Mouse (Mus musculus): Measurements from ENCODE around the gene Gm11237.
A peak's percentile ranks its signal among the peaks of the same experiment; 100 is the strongest.
"Not testable (repeated sequence)": the region's sequence is repeated elsewhere in the genome, so short reads cannot be mapped to it uniquely, and the experiment has no call there.

The Gm11237 gene

GRCm38 (mm10) chr4:73622684-73623083 is at the start of gene Gm11237:
Gene Gm11237 (plus strand): TSS chr4:73622984.
- DNase-seq: not testable (repeated sequence)

GRCm38 (mm10) chr4:73599248-73599647 is 23.5 kb upstream of the Gm11237 start:
- peak; percentile 20 to 41 for DNase-seq

GRCm38 (mm10) chr4:73607581-73607980 is 15.2 kb upstream of the Gm11237 start, which contains the start of gene Gm11238:
Gene Gm11238 (plus strand): TSS chr4:73607881.
- DNase-seq: not testable (repeated sequence)

GRCm38 (mm10) chr4:73637821-73638220 is 15.0 kb downstream of the Gm11237 start, which contains the start of gene Gm11236:
Gene Gm11236 (plus strand): TSS chr4:73638121.
- not testable (repeated sequence) for DNase-seq

- DNase-seq: not testable (repeated sequence)
Measured at GRCm38 (mm10) chr4:73661864-73662263, 39.1 kb downstream of the Gm11237 start.

- not testable (repeated sequence) for DNase-seq
Measured at GRCm38 (mm10) chr4:73668054-73668453, 45.3 kb downstream of the Gm11237 start, which contains the start of gene Gm11239. Gene Gm11239 (plus strand): TSS chr4:73668354.
